ENCODE assay signal across 18 mouse cellular contexts in the genomic region with DNA sequence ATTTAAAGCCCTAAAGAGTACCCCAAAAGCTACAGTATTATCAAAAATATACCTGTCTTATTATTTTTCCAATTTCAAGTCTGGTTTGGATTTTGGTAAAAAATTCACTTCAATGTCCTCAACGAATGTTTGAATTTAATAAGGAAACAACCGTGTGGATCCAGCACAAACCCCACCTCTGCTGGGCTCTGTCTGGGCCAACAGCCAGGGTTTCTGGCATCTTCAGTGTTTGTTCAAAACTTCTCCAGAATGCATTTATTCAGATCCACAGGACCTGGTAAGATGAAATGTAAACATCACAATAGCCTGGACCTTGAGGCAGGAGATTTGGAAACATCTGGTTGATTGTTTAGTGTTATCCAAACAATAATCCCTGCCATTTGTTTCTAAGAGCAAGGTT. TPM values are rescaled to one million over a fixed set of nuclear protein-coding genes. Genes with fewer than 3 reads are reported as not detected.
DNase-seq lines count a peak whose midpoint lies in the region; ATAC-seq lines count a peak whose summit lies in the region.
"Had no signal": no experiment of that assay in that cellular context is flagged by ENCODE, and none has a peak within 500 bp of the region (broad histone marks: within the 10 kb centered on the region; RNA-seq: fewer than 3 reads in every experiment).

No protein-coding gene starts in this region.

- no peak overlapping the region for H3K27ac ChIP-seq in embryonic facial prominence, embryonic 14.5 days (replicated peaks; ENCODE audit: low read depth, low read length)
- no peak overlapping the region for H3K27ac ChIP-seq in embryonic facial prominence, embryonic 10.5 days (replicated peaks)
- H3K27ac ChIP-seq: embryonic facial prominence, embryonic 12.5 days; embryonic facial prominence, embryonic 15.5 days; forebrain, embryonic 10.5 days; forebrain, embryonic 12.5 days had no signal

- H3K4me2 ChIP-seq in embryonic facial prominence, embryonic 14.5 days (ENCODE audit: low read depth, low read length), result no peak overlapping the region
- H3K4me2 ChIP-seq: embryonic facial prominence, embryonic 12.5 days; embryonic facial prominence, embryonic 15.5 days; forebrain, embryonic 12.5 days had no signal

- WGBS in embryonic facial prominence, embryonic 14.5 days, result 56% methylated on average over 2 of the region's 2 CpGs
- WGBS in embryonic facial prominence, embryonic 10.5 days, result 88% methylated on average over 2 of the region's 2 CpGs

- no peaks in the 10 kb centered on the region for H3K4me1 ChIP-seq in embryonic facial prominence, embryonic 14.5 days (ENCODE audit: control insufficient read depth, insufficient read depth, low read length)
- peaks cover 4% of the 10 kb centered on the region; the same call in 1 of the 2 replicates for H3K4me1 ChIP-seq in embryonic facial prominence, embryonic 10.5 days
- H3K4me1 ChIP-seq: embryonic facial prominence, embryonic 12.5 days; embryonic facial prominence, embryonic 15.5 days; forebrain, embryonic 10.5 days; forebrain, embryonic 12.5 days had no signal

- peak; percentile 52 to 58 for DNase-seq in cerebellum, postnatal 10 days
- peak; percentile 15 for DNase-seq in embryonic facial prominence, embryonic 14.5 days (ENCODE audit: low spot score)
- no peak for DNase-seq in embryonic facial prominence, embryonic 10.5 days (ENCODE audit: low spot score)
- DNase-seq: adrenal gland, adult 8-10 months; adrenal gland, postnatal 25 days; cerebellum, adult 18-20 months; cerebellum, adult 8-10 months; cerebellum, adult 9-11 months; cerebellum, postnatal 36 days; embryo, embryonic 11 days had no signal

- H3K9me3 ChIP-seq in embryonic facial prominence, embryonic 14.5 days (ENCODE audit: control insufficient read depth, low read length), result no peaks in the 10 kb centered on the region
- H3K9me3 ChIP-seq in embryonic facial prominence, embryonic 10.5 days, result no peaks in the 10 kb centered on the region
- H3K9me3 ChIP-seq: embryonic facial prominence, embryonic 12.5 days; embryonic facial prominence, embryonic 15.5 days; forebrain, embryonic 10.5 days; forebrain, embryonic 12.5 days had no signal

- no peak for ATAC-seq in cerebellum, adult (ENCODE audit: insufficient number of reproducible peaks, low FRiP score, low TSS enrichment)
- ATAC-seq in embryonic facial prominence, embryonic 14.5 days (ENCODE audit: low read depth), result no peak
- ATAC-seq: forebrain, embryonic 14.5 days; forebrain, embryonic 16.5 days had no signal

- H3K9ac ChIP-seq in embryonic facial prominence, embryonic 14.5 days (ENCODE audit: low read depth, low read length), result no peak overlapping the region
- H3K9ac ChIP-seq: embryonic facial prominence, embryonic 12.5 days; embryonic facial prominence, embryonic 15.5 days; forebrain, embryonic 12.5 days had no signal

- no peak overlapping the region for H3K4me3 ChIP-seq in embryonic facial prominence, embryonic 14.5 days (ENCODE audit: low read depth, low read length)
- H3K4me3 ChIP-seq in embryonic facial prominence, embryonic 10.5 days, result no peak overlapping the region
- H3K4me3 ChIP-seq: embryonic facial prominence, embryonic 12.5 days; embryonic facial prominence, embryonic 15.5 days; erythroblast, embryonic 14.5 days; forebrain, embryonic 10.5 days; forebrain, embryonic 12.5 days had no signal

- no peaks in the 10 kb centered on the region for H3K27me3 ChIP-seq in embryonic facial prominence, embryonic 14.5 days (replicated peaks; ENCODE audit: control insufficient read depth, insufficient read depth, low read length)
- H3K27me3 ChIP-seq in embryonic facial prominence, embryonic 10.5 days (replicated peaks; ENCODE audit: low read depth, poor library complexity, severe bottlenecking), result no peaks in the 10 kb centered on the region
- H3K27me3 ChIP-seq: embryonic facial prominence, embryonic 12.5 days; embryonic facial prominence, embryonic 15.5 days; forebrain, embryonic 12.5 days had no signal

- H3K36me3 ChIP-seq in embryonic facial prominence, embryonic 14.5 days (ENCODE audit: control insufficient read depth, insufficient read depth, low read length), result no peaks in the 10 kb centered on the region
- H3K36me3 ChIP-seq in embryonic facial prominence, embryonic 10.5 days (replicated peaks), result no peaks in the 10 kb centered on the region
- H3K36me3 ChIP-seq: embryonic facial prominence, embryonic 12.5 days; embryonic facial prominence, embryonic 15.5 days; forebrain, embryonic 10.5 days; forebrain, embryonic 12.5 days had no signal

RNA-seq across cellular contexts. Expression of a gene that starts 42.0 kb away (rescaled TPM):
- polyA plus RNA-seq in embryonic facial prominence, embryonic 14.5 days (2014; fragmentation: Nextera tagmentation; extraction: Ambion mirVana), result 4.8 and 5.2 TPM in 2 replicates
- 2.4 and 3.4 TPM in 2 replicates for polyA plus RNA-seq in embryonic facial prominence, embryonic 10.5 days (2016; fragmentation: Nextera tagmentation; extraction: Ambion mirVana)
